Mouse (Mus musculus): ENCODE measurements around the gene Rbm4b. TPM values are rescaled to one million over a fixed set of nuclear protein-coding genes. Genes with fewer than 3 reads are reported as not detected.

Gene Rbm4b
- total and polyA plus RNA-seq, 3 experiments, result 7.0 to 11.1 TPM; not detected in 1

GRCm38 (mm10) chr19:4739762-4740161 is 16.5 kb upstream of the Rbm4b start:
- no peak for TF ChIP-seq CTCF (IDR thresholded peaks at IDR 0.05 in 2 of 3, conservative IDR thresholded peaks at IDR 0.05 in 1 of 3; ENCODE audit: control insufficient read depth in 1 of 3, insufficient read depth in 1 of 3, low read depth in 2 of 3, low read length in 3 of 3, poor library complexity in 1 of 3, severe bottlenecking in 1 of 3)
- no peak for TF ChIP-seq USF1 (IDR thresholded peaks at IDR 0.05; ENCODE audit: low read depth, low read length)
- TF ChIP-seq TCF12 (IDR thresholded peaks at IDR 0.05; ENCODE audit: low read depth, low read length), result no peak
- TF ChIP-seq BHLHE40 (IDR thresholded peaks at IDR 0.05; ENCODE audit: borderline replicate concordance, low read depth, low read length), result no peak
- no peak for TF ChIP-seq TAL1 (IDR thresholded peaks at IDR 0.05; ENCODE audit: low read length)
- TF ChIP-seq NELFE (IDR thresholded peaks at IDR 0.05; ENCODE audit: low read depth, low read length), result no peak
- TF ChIP-seq JUND (IDR thresholded peaks at IDR 0.05; ENCODE audit: low read depth, low read length), result no peak
- Histone ChIP-seq H3K9me3 (replicated peaks; ENCODE audit: insufficient read depth, low read length) (no peaks in the 10 kb centered on the region), H3K36me3 (ENCODE audit: control insufficient read depth in 1 of 2, insufficient read depth in 2 of 2, low read length in 2 of 2) (no peaks in the 10 kb centered on the region), H3K79me2 (ENCODE audit: control insufficient read depth, insufficient read depth, low read length, poor library complexity) (no peaks in the 10 kb centered on the region), H3K27ac (ENCODE audit: control insufficient read depth, low read depth, low read length) (no peak overlapping the region), H3K27me3 (ENCODE audit: control insufficient read depth in 1 of 2, insufficient read depth in 2 of 2, low read length in 2 of 2) (no peaks in the 10 kb centered on the region), H3K9ac (ENCODE audit: control insufficient read depth, low read depth, low read length, poor library complexity, severe bottlenecking) (no peak overlapping the region), H3K4me3 (ENCODE audit: control insufficient read depth in 1 of 2, insufficient read depth in 1 of 2, low read depth in 2 of 2, low read length in 2 of 2) (no peak overlapping the region), H3K4me1 (ENCODE audit: control insufficient read depth in 1 of 2, insufficient read depth in 2 of 2, low read length in 2 of 2) (no peaks in the 10 kb centered on the region)
- DNase-seq (ENCODE audit: low read depth, low spot score), result no peak

GRCm38 (mm10) chr19:4741482-4741881 is 14.8 kb upstream of the Rbm4b start:
- Histone ChIP-seq H3K4me3 (ENCODE audit: control insufficient read depth in 1 of 2, insufficient read depth in 1 of 2, low read depth in 2 of 2, low read length in 2 of 2) (no peak overlapping the region), H3K9me3 (replicated peaks; ENCODE audit: insufficient read depth, low read length) (no peaks in the 10 kb centered on the region), H3K27ac (ENCODE audit: control insufficient read depth, low read depth, low read length) (no peak overlapping the region), H3K4me1 (ENCODE audit: control insufficient read depth in 1 of 2, insufficient read depth in 2 of 2, low read length in 2 of 2) (no peaks in the 10 kb centered on the region), H3K27me3 (ENCODE audit: control insufficient read depth in 1 of 2, insufficient read depth in 2 of 2, low read length in 2 of 2) (no peaks in the 10 kb centered on the region), H3K36me3 (ENCODE audit: control insufficient read depth in 1 of 2, insufficient read depth in 2 of 2, low read length in 2 of 2) (no peaks in the 10 kb centered on the region), H3K79me2 (ENCODE audit: control insufficient read depth, insufficient read depth, low read length, poor library complexity) (no peaks in the 10 kb centered on the region), H3K9ac (ENCODE audit: control insufficient read depth, low read depth, low read length, poor library complexity, severe bottlenecking) (no peak overlapping the region)
- TF ChIP-seq MYB (IDR thresholded peaks at IDR 0.05; ENCODE audit: low read depth, low read length) (no peak), E2F4 (IDR thresholded peaks at IDR 0.05; ENCODE audit: borderline replicate concordance, low read depth, low read length) (no peak), ZC3H11A (IDR thresholded peaks at IDR 0.05; ENCODE audit: low read depth, low read length) (no peak), USF2 (IDR thresholded peaks at IDR 0.05; ENCODE audit: borderline replicate concordance in 1 of 2, insufficient read depth in 1 of 2, low read depth in 1 of 2, low read length in 2 of 2) (no peak), NRF1 (IDR thresholded peaks at IDR 0.05; ENCODE audit: insufficient read depth, low read depth, low read length, poor library complexity, severe bottlenecking) (no peak), SIN3A (IDR thresholded peaks at IDR 0.05; ENCODE audit: low read length) (no peak), TAL1 (IDR thresholded peaks at IDR 0.05; ENCODE audit: low read length) (no peak), BHLHE40 (IDR thresholded peaks at IDR 0.05; ENCODE audit: borderline replicate concordance, low read depth, low read length) (no peak), GABPA (IDR thresholded peaks at IDR 0.05; ENCODE audit: low read depth, low read length) (no peak), RAD21 (IDR thresholded peaks at IDR 0.05; ENCODE audit: low read depth, low read length) (no peak), TCF12 (IDR thresholded peaks at IDR 0.05; ENCODE audit: low read depth, low read length) (no peak), CHD1 (IDR thresholded peaks at IDR 0.05; ENCODE audit: low read depth, low read length) (no peak)
- no peak for DNase-seq (ENCODE audit: low read depth, low spot score)
